Mouse (Mus musculus): ENCODE data around the gene Oog2.

DNA sequence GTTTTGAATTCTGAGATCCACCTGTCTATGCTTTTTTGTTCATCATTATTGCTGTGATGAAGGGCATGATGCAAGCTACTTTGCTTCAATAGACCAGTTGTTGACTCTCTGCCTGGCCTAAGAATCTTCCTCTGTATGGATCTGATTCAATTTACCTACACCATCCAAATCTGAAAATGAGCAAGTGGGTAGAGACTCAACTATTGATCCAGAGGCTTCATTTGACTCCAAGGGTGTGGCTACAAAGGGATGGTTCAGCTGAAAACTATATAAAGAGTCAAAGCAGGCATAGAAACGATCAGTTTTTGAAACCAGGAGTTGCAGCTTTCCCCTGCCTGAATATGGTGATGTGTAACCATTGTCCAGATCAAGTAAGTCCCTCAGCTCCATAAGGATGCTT lies at the start of gene Oog2:
- no peak for TF ChIP-seq POLR2A (IDR thresholded peaks at IDR 0.05; ENCODE audit: insufficient read depth, low read length)
- TF ChIP-seq CTCF (IDR thresholded peaks at IDR 0.05; ENCODE audit: low read depth, low read length) = no peak
- TF ChIP-seq EP300 (IDR thresholded peaks at IDR 0.05; ENCODE audit: insufficient read depth, low read depth, low read length) = no peak
